Mouse (Mus musculus): ENCODE data around the gene Flii. TPM values are rescaled to one million over a fixed set of nuclear protein-coding genes. Genes with fewer than 3 reads are reported as not detected.

Gene Flii
- polyA plus RNA-seq, 1 experiment from 2014 or later: 64.2 TPM

- no peaks in the 10 kb centered on the region for H3K9me3 ChIP-seq (replicated peaks)
- no peak overlapping the region for H3K4me2 ChIP-seq
- no peak overlapping the region for H3K4me3 ChIP-seq
- H3K27me3 ChIP-seq: no peaks in the 10 kb centered on the region
- ATAC-seq: no peak
- peaks cover 61% of the 10 kb centered on the region for H3K36me3 ChIP-seq (ENCODE audit: poor library complexity, severe bottlenecking)
- no peak overlapping the region for H3K9ac ChIP-seq
- H3K27ac ChIP-seq: no peak overlapping the region
- no peaks in the 10 kb centered on the region for H3K4me1 ChIP-seq
Observed at GRCm38 (mm10) chr11:60737450-60737849, 10.4 kb upstream of the Flii start.

DNA sequence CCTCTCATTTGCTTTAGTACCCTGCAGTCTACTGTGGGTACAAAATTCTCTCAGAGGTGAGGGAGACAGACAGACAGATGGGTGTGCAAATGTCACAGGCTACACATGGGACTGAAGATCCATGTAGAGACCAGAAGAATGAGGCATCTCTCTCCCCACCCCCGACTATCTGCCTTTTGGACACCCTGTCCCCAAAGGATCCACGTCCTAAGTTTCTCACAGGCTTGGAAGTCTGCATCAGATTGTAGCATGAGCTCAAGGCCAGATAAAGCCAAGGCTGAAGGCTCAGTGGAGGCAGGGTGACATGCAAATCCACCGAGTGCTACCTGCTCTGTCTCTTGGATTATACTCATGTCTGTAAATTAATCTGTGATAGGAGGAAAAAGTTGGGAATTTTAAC is 9.4 kb upstream of the Flii start:
- no peak for ATAC-seq
- Histone ChIP-seq H3K27ac (no peak overlapping the region), H3K4me2 (no peak overlapping the region), H3K27me3 (no peaks in the 10 kb centered on the region), H3K36me3 (ENCODE audit: poor library complexity, severe bottlenecking) (peaks cover 61% of the 10 kb centered on the region), H3K9me3 (replicated peaks) (no peaks in the 10 kb centered on the region), H3K4me1 (no peaks in the 10 kb centered on the region), H3K9ac (no peak overlapping the region), H3K4me3 (no peak overlapping the region)
- WGBS: 79% methylated on average over 3 of the region's 3 CpGs

DNA sequence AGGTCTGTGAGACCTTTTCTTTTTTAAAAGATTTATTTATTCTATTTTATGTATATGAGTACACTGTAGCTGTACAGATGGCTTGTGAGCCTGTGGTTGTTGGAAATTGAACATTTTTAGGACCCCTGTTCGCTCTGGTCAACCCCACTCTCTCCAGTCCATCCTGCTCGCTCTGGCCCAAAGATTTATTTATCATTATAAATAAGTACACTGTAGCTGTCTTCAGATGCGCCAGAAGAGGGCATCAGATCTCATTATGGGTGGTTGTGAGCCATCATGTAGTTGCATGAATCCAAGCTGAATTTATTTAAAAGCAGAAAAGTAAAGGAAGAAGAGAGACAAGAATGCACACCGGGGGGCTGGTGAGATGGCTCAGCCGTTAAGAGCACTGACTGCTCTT is 8.1 kb upstream of the Flii start:
- no peak for ATAC-seq
- Histone ChIP-seq H3K27ac (no peak overlapping the region), H3K4me3 (no peak overlapping the region), H3K9me3 (replicated peaks) (no peaks in the 10 kb centered on the region), H3K9ac (no peak overlapping the region), H3K36me3 (ENCODE audit: poor library complexity, severe bottlenecking) (peaks cover 60% of the 10 kb centered on the region), H3K27me3 (no peaks in the 10 kb centered on the region), H3K4me1 (no peaks in the 10 kb centered on the region), H3K4me2 (no peak overlapping the region)
- 81% methylated on average over 5 of the region's 5 CpGs for WGBS

DNA sequence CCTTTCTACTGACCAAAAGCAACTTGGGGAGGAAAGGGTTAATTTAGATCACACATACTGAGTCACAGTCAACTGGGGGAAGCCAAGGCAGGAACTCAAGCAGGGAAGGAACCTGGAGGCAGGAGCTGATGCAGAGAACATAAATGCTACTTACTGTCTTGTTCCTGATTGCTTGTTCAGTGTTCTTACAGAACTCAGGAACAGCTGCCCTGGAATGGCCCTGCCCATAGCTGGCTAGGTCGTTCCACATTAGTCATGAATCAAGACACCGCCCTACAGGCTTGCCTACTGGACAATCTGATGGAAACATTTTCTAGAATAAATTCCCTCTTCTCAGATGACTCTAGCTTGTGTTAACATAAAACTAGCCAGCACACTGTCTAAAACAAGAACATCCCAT is 7.1 kb upstream of the Flii start:
- WGBS: 75% methylated on average over 2 of the region's 2 CpGs

GRCm38 (mm10) chr11:60731251-60731650 is 4.2 kb upstream of the Flii start:
- Histone ChIP-seq H3K9me3 (replicated peaks) (no peaks in the 10 kb centered on the region), H3K4me3 (no peak overlapping the region), H3K36me3 (ENCODE audit: poor library complexity, severe bottlenecking) (peaks cover 40% of the 10 kb centered on the region), H3K9ac (no peak overlapping the region), H3K4me1 (peaks cover 26% of the 10 kb centered on the region), H3K27ac (no peak overlapping the region), H3K27me3 (no peaks in the 10 kb centered on the region), H3K4me2 (no peak overlapping the region)
- ATAC-seq: no peak
- 94% methylated on average over 14 of the region's 14 CpGs for WGBS

More for the DNA sequence above, 7.1 kb upstream of the Flii start:
- no peak for ATAC-seq
- Histone ChIP-seq H3K9ac (no peak overlapping the region), H3K9me3 (replicated peaks) (no peaks in the 10 kb centered on the region), H3K27ac (no peak overlapping the region), H3K36me3 (ENCODE audit: poor library complexity, severe bottlenecking) (peaks cover 50% of the 10 kb centered on the region), H3K4me2 (no peak overlapping the region), H3K4me1 (peaks cover 6% of the 10 kb centered on the region), H3K27me3 (no peaks in the 10 kb centered on the region), H3K4me3 (no peak overlapping the region)

GRCm38 (mm10) chr11:60730169-60730568 is 3.1 kb upstream of the Flii start:
- Histone ChIP-seq H3K4me2 (no peak overlapping the region), H3K4me1 (peaks cover 32% of the 10 kb centered on the region), H3K36me3 (ENCODE audit: poor library complexity, severe bottlenecking) (peaks cover 35% of the 10 kb centered on the region), H3K27me3 (no peaks in the 10 kb centered on the region), H3K9me3 (replicated peaks) (no peaks in the 10 kb centered on the region), H3K27ac (no peak overlapping the region), H3K4me3 (no peak overlapping the region), H3K9ac (no peak overlapping the region)
- no peak for ATAC-seq
- 85% methylated on average over 9 of the region's 9 CpGs for WGBS

- peak overlapping the region; percentile 87 for H3K4me3 ChIP-seq
- H3K4me2 ChIP-seq: peak overlapping the region; percentile 80
- WGBS: 78% methylated on average over 6 of the region's 6 CpGs
- no peak for ATAC-seq
- peaks cover 44% of the 10 kb centered on the region for H3K36me3 ChIP-seq (ENCODE audit: poor library complexity, severe bottlenecking)
- H3K9ac ChIP-seq: peak overlapping the region; percentile 86
- no peaks in the 10 kb centered on the region for H3K9me3 ChIP-seq (replicated peaks)
- H3K4me1 ChIP-seq: peaks cover 32% of the 10 kb centered on the region
- H3K27ac ChIP-seq: no peak overlapping the region
- no peaks in the 10 kb centered on the region for H3K27me3 ChIP-seq
Observed at GRCm38 (mm10) chr11:60729217-60729641, 2.2 kb upstream of the Flii start.

DNA sequence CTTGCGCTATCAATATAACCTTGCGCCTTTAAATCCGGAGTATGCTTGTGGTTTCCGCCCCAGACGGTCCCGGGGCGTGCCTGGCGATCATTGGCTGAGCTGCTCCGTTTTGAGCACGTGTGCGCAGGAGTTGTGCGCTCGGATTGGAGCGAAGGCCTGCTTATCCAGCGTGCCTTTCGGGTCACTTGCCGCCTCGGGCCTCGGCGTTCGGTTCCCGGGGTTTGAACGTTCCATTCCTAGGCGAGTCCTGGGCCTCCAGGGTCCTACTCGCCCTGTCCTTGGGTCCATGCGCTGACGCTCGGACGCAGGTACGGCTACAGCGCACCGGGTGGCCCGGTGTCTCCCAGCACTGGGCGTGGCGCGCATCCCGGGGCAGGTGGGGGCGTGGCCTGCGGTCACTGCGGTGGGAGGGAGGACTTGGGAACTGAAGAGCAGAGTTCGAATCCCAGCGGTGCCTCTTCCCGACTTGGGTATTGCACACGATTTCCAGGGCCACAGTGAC is 1.2 kb upstream of the Flii start, which contains the start of gene Mief2:
TSS of gene Mief2 (plus strand) at position 139 of the 502 bp plus-strand sequence.
- peaks cover 47% of the 10 kb centered on the region for H3K36me3 ChIP-seq (ENCODE audit: poor library complexity, severe bottlenecking)
- peak within 1 kb of the TSS; percentile 80 for H3K4me2 ChIP-seq
- H3K9me3 ChIP-seq (replicated peaks): no peaks in the 10 kb centered on the region
- peak within 1 kb of the TSS; percentile 86 for H3K9ac ChIP-seq
- under 1% methylated on average over 44 of the region's 44 CpGs for WGBS
- peaks cover 32% of the 10 kb centered on the region for H3K4me1 ChIP-seq
- ATAC-seq: peak; percentile 96
- H3K27me3 ChIP-seq: no peaks in the 10 kb centered on the region
- peak within 1 kb of the TSS; percentile 87 for H3K4me3 ChIP-seq
- peak within 1 kb of the TSS; percentile 88 for H3K27ac ChIP-seq

GRCm38 (mm10) chr11:60727392-60728140 is 503 bp upstream of the Flii start:
- peak; percentile 33 for ATAC-seq
- 7% methylated on average over 12 of the region's 12 CpGs for WGBS
- Histone ChIP-seq H3K4me3 (peak overlapping the region; percentile 87), H3K9me3 (replicated peaks) (no peaks in the 10 kb centered on the region), H3K4me1 (peaks cover 32% of the 10 kb centered on the region), H3K9ac (peak overlapping the region; percentile 86), H3K27ac (peak overlapping the region; percentile 88), H3K27me3 (no peaks in the 10 kb centered on the region), H3K36me3 (ENCODE audit: poor library complexity, severe bottlenecking) (peaks cover 47% of the 10 kb centered on the region), H3K4me2 (peak overlapping the region; percentile 80)

DNA sequence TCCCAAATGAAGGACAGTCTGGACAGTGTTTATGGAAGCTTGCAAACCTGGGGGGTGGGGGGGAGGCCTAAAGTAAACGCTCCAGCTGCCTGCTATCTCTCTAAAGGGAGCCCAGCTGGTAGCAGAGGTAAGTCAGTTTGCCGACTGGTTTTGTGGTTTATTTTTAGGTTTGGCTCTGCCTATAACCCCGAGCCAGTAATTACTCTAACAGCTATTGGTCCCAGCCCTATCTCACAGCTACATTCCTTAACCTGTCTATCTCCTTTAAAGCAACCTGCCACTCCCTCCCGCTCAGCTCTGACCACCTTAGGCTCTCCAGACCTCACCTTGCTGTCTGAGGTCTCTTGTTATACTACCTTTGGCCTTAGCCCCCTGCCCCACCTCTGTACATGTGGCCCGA is 7.8 kb downstream of the Flii start:
- WGBS: 89% methylated on average over 5 of the region's 5 CpGs

GRCm38 (mm10) chr11:60715833-60716232 is 11.2 kb downstream of the Flii start:
- Histone ChIP-seq H3K4me2 (no peak overlapping the region), H3K4me3 (no peak overlapping the region), H3K9me3 (replicated peaks) (no peaks in the 10 kb centered on the region), H3K27ac (no peak overlapping the region), H3K9ac (no peak overlapping the region), H3K4me1 (no peaks in the 10 kb centered on the region), H3K27me3 (no peaks in the 10 kb centered on the region), H3K36me3 (ENCODE audit: poor library complexity, severe bottlenecking) (peaks cover 100% of the 10 kb centered on the region)
- WGBS: 92% methylated on average over 5 of the region's 5 CpGs
- ATAC-seq: no peak

More for the DNA sequence above, 7.8 kb downstream of the Flii start:
- Histone ChIP-seq H3K4me3 (no peak overlapping the region), H3K36me3 (ENCODE audit: poor library complexity, severe bottlenecking) (peaks cover 100% of the 10 kb centered on the region), H3K4me1 (no peaks in the 10 kb centered on the region), H3K27me3 (no peaks in the 10 kb centered on the region), H3K27ac (no peak overlapping the region), H3K9ac (no peak overlapping the region), H3K9me3 (replicated peaks) (no peaks in the 10 kb centered on the region), H3K4me2 (no peak overlapping the region)
- no peak for ATAC-seq

DNA sequence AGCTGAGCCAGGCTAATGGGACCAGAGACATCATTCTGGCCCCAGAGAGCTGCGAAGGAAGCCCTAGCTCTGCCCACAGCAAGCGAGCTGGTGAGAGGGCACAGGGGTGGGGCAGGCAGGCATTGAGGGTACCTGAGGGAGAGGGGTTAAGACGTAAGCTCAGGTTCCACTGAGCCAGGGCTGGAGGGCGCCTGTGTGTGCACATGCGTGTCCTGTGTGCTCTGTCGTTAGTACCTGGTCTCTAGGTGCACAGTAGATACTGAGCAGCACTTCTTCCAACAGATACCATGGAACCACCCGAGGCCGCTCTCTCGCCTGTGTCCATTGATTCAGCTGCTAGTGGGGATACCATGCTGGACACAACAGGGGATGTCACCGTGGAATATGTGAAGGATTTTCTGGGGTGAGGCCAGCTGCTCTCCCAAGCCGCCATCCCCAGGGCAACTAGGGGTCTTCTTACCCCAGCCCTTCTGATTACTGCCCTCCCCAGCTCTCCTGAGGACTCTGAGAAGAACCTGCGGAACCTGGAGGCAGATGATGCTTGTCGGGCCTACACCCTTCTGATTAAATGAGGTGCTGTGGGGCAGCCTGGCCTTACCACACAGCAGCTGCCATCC is 14.3 kb downstream of the Flii start:
- Histone ChIP-seq H3K27ac (no peak overlapping the region), H3K4me2 (no peak overlapping the region), H3K4me1 (no peaks in the 10 kb centered on the region), H3K36me3 (ENCODE audit: poor library complexity, severe bottlenecking) (peaks cover 100% of the 10 kb centered on the region), H3K9ac (no peak overlapping the region), H3K4me3 (no peak overlapping the region), H3K9me3 (replicated peaks) (no peaks in the 10 kb centered on the region), H3K27me3 (no peaks in the 10 kb centered on the region)
- no peak for ATAC-seq
- 96% methylated on average over 13 of the region's 13 CpGs for WGBS

All from forebrain, embryonic 13.5 days (tissue).